Mouse (Mus musculus): ENCODE measurements around the gene Gm10197. TPM values are rescaled to one million over a fixed set of nuclear protein-coding genes. Genes with fewer than 3 reads are reported as not detected.

Gm10197 gene
- polyA plus RNA-seq, 1 experiment from 2014 or later = not detected

GRCm38 (mm10) chr19:53343174-53343881, 28.2 kb downstream of the Gm10197 start:
- Histone ChIP-seq H3K4me1 (ENCODE audit: control insufficient read depth, insufficient read depth, low read length) (peaks cover 5% of the 10 kb centered on the region; the same call in 1 of the 2 replicates), H3K9me3 (ENCODE audit: control insufficient read depth, low read depth, low read length) (no peaks in the 10 kb centered on the region)
- 82% methylated on average over 13 of the region's 13 CpGs for WGBS

DNA sequence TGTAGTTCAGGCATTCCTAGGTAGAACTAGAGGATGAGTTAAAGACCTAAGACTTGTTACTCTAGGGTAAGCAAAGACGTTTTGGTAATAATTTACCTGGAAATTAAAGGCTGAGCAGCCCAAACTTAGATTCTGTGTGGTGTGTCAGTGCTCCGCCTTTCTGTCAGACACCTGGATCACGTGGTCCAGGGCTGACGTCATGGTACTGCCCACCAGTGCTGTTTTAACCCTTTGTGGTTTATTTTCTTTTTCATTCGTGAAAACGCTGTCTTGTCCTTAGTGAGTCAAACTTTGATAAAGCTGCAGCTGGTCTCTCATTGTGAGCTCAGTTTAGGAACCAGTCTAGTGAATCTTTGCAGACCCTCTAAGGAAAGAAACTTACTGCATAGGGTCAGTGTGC, 31.1 kb downstream of the Gm10197 start:
- H3K27me3 ChIP-seq (ENCODE audit: control insufficient read depth, insufficient read depth, low read length) = no peaks in the 10 kb centered on the region
- H3K9me3 ChIP-seq (ENCODE audit: control insufficient read depth, low read depth, low read length) = no peaks in the 10 kb centered on the region
- H3K36me3 ChIP-seq (ENCODE audit: control insufficient read depth, insufficient read depth, low read length) = peaks cover 3% of the 10 kb centered on the region; the same call in 1 of the 2 replicates
- H3K4me3 ChIP-seq (ENCODE audit: low read depth, low read length) = no peak overlapping the region
- H3K27ac ChIP-seq (ENCODE audit: low read length) = no peak overlapping the region
- H3K9ac ChIP-seq (replicated peaks; ENCODE audit: low read depth, low read length) = no peak overlapping the region
- peaks cover 5% of the 10 kb centered on the region; the same call in 1 of the 2 replicates for H3K4me1 ChIP-seq (ENCODE audit: control insufficient read depth, insufficient read depth, low read length)
- no peak overlapping the region for H3K4me2 ChIP-seq (replicated peaks; ENCODE audit: low read depth, low read length)
- 23% methylated on average over 6 of the region's 6 CpGs for WGBS
- no peak for ATAC-seq (ENCODE audit: insufficient number of reproducible peaks, insufficient read depth, low FRiP score, low read depth)

More at GRCm38 (mm10) chr19:53343174-53343881, 28.2 kb downstream of the Gm10197 start:
- H3K4me2 ChIP-seq (replicated peaks; ENCODE audit: low read depth, low read length) = no peak overlapping the region
- H3K36me3 ChIP-seq (ENCODE audit: control insufficient read depth, insufficient read depth, low read length) = 0 out of 2 replicates have a peak, but pooled peaks cover 3% of the 10 kb centered on the region
- H3K27ac ChIP-seq (ENCODE audit: low read length) = no peak overlapping the region
- ATAC-seq (ENCODE audit: insufficient number of reproducible peaks, insufficient read depth, low FRiP score, low read depth) = no peak
- no peaks in the 10 kb centered on the region for H3K27me3 ChIP-seq (ENCODE audit: control insufficient read depth, insufficient read depth, low read length)
- H3K4me3 ChIP-seq (ENCODE audit: low read depth, low read length) = no peak overlapping the region
- no peak overlapping the region for H3K9ac ChIP-seq (replicated peaks; ENCODE audit: low read depth, low read length)

GRCm38 (mm10) chr19:53335241-53335640, 36.3 kb downstream of the Gm10197 start:
- no peaks in the 10 kb centered on the region for H3K27me3 ChIP-seq (ENCODE audit: control insufficient read depth, insufficient read depth, low read length)
- peaks cover 22% of the 10 kb centered on the region for H3K36me3 ChIP-seq (ENCODE audit: control insufficient read depth, insufficient read depth, low read length)
- 0 out of 2 replicates have a peak, but pooled peaks cover 7% of the 10 kb centered on the region for H3K4me1 ChIP-seq (ENCODE audit: control insufficient read depth, insufficient read depth, low read length)
- no peaks in the 10 kb centered on the region for H3K9me3 ChIP-seq (ENCODE audit: control insufficient read depth, low read depth, low read length)
- no peak overlapping the region for H3K9ac ChIP-seq (replicated peaks; ENCODE audit: low read depth, low read length)
- WGBS = 90% methylated on average over 9 of the region's 9 CpGs
- H3K4me3 ChIP-seq (ENCODE audit: low read depth, low read length) = no peak overlapping the region
- no peak for ATAC-seq (ENCODE audit: insufficient number of reproducible peaks, insufficient read depth, low FRiP score, low read depth)
- H3K27ac ChIP-seq (ENCODE audit: low read length) = no peak overlapping the region
- no peak overlapping the region for H3K4me2 ChIP-seq (replicated peaks; ENCODE audit: low read depth, low read length)

DNA sequence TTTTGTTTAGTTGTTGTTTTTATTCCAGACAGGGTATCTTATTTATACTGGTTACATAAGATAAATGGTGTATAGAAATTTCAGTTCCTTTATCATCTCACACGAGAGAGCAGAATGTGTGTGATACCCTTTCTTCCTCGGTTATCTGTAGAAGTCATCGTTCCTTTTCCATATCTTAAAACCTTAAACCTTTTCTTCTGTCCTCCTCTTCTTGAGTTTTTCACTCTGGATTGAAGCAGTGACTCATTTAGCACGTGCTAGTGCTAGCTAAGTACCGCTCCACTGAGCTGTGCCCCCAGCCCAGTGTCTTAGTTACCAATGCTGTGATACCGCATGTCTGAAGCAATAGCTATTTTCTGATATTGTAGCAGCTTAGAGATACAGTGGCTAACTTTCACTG, 37.8 kb downstream of the Gm10197 start:
- H3K9me3 ChIP-seq (ENCODE audit: control insufficient read depth, low read depth, low read length) = no peaks in the 10 kb centered on the region
- no peaks in the 10 kb centered on the region for H3K27me3 ChIP-seq (ENCODE audit: control insufficient read depth, insufficient read depth, low read length)
- H3K9ac ChIP-seq (replicated peaks; ENCODE audit: low read depth, low read length) = no peak overlapping the region
- no peak overlapping the region for H3K4me3 ChIP-seq (ENCODE audit: low read depth, low read length)
- WGBS = 90% methylated on average over 6 of the region's 6 CpGs
- 0 out of 2 replicates have a peak, but pooled peaks cover 5% of the 10 kb centered on the region for H3K4me1 ChIP-seq (ENCODE audit: control insufficient read depth, insufficient read depth, low read length)
- H3K4me2 ChIP-seq (replicated peaks; ENCODE audit: low read depth, low read length) = no peak overlapping the region
- no peak overlapping the region for H3K27ac ChIP-seq (ENCODE audit: low read length)
- H3K36me3 ChIP-seq (ENCODE audit: control insufficient read depth, insufficient read depth, low read length) = peaks cover 22% of the 10 kb centered on the region
- no peak for ATAC-seq (ENCODE audit: insufficient number of reproducible peaks, insufficient read depth, low FRiP score, low read depth)

DNA sequence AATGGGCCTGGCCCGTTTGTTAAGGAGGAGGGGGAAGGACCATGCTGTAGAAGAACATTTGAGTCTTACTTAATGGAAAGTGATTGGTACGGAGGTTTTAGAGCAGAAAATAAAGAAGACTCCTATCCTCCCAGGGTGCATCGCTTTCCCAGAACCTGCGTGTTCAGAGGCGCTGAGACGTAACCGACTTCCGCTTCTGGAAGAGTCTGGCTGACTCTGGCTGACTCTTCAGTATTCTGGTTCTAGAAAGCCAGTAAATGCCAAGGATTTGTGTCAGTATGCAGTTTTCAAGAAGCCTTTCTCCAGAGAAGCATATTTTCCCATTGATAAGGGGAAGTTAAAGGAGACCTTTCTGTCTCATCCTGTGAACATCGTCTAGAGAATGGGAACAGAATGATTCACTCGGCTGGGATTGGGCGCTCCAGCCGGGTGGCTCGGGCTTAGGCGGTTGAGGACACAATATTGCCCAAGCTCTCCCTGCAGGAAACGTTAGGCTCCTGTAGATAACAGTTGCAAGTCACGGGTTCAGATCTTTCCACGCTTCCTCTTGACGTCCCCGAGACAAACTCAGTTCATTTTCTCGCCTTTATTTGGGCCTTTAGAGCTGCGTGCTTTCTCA, 39.6 kb downstream of the Gm10197 start:
- Histone ChIP-seq H3K9ac (replicated peaks; ENCODE audit: low read depth, low read length) (no peak overlapping the region), H3K27me3 (ENCODE audit: control insufficient read depth, insufficient read depth, low read length) (no peaks in the 10 kb centered on the region)
- no peak for ATAC-seq (ENCODE audit: insufficient number of reproducible peaks, insufficient read depth, low FRiP score, low read depth)

DNA sequence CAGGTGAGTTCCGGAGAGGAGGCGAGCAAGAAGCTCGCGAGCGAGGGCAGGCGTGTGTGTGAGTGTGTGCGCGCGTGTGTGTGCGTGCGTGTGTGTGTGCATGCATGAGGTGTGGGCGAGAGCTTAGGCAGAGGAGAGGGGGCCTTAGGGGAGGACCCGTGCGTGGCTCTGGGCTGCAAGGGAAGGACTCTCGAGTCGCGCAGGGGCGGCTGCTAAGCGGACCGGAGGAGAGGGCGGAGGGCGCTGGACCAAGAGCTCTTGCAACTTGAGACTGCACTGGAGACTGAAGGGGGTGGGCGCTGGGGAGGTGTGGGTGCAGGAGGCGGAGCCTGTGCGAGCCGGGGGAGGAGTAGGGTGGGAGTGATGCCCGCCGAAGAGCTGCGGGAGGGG, 41.6 kb downstream of the Gm10197 start:
- Histone ChIP-seq H3K4me2 (replicated peaks; ENCODE audit: low read depth, low read length) (peak overlapping the region; percentile 80), H3K9me3 (ENCODE audit: control insufficient read depth, low read depth, low read length) (no peaks in the 10 kb centered on the region), H3K4me3 (ENCODE audit: low read depth, low read length) (peak overlapping the region; percentile 86), H3K36me3 (ENCODE audit: control insufficient read depth, insufficient read depth, low read length) (peaks cover 19% of the 10 kb centered on the region), H3K4me1 (ENCODE audit: control insufficient read depth, insufficient read depth, low read length) (peaks cover 14% of the 10 kb centered on the region), H3K27ac (ENCODE audit: low read length) (peak overlapping the region; percentile 68), H3K27me3 (ENCODE audit: control insufficient read depth, insufficient read depth, low read length) (no peaks in the 10 kb centered on the region), H3K9ac (replicated peaks; ENCODE audit: low read depth, low read length) (peak overlapping the region; percentile 68)
- peak; percentile 71 for ATAC-seq (ENCODE audit: insufficient number of reproducible peaks, insufficient read depth, low FRiP score, low read depth)
- under 1% methylated on average over 29 of the region's 29 CpGs for WGBS

More for the DNA sequence above, 39.6 kb downstream of the Gm10197 start:
- Histone ChIP-seq H3K4me2 (replicated peaks; ENCODE audit: low read depth, low read length) (no peak overlapping the region), H3K4me3 (ENCODE audit: low read depth, low read length) (no peak overlapping the region), H3K4me1 (ENCODE audit: control insufficient read depth, insufficient read depth, low read length) (0 out of 2 replicates have a peak, but pooled peaks cover 5% of the 10 kb centered on the region), H3K27ac (ENCODE audit: low read length) (no peak overlapping the region), H3K9me3 (ENCODE audit: control insufficient read depth, low read depth, low read length) (no peaks in the 10 kb centered on the region), H3K36me3 (ENCODE audit: control insufficient read depth, insufficient read depth, low read length) (peaks cover 19% of the 10 kb centered on the region)
- 91% methylated on average over 21 of the region's 21 CpGs for WGBS

DNA sequence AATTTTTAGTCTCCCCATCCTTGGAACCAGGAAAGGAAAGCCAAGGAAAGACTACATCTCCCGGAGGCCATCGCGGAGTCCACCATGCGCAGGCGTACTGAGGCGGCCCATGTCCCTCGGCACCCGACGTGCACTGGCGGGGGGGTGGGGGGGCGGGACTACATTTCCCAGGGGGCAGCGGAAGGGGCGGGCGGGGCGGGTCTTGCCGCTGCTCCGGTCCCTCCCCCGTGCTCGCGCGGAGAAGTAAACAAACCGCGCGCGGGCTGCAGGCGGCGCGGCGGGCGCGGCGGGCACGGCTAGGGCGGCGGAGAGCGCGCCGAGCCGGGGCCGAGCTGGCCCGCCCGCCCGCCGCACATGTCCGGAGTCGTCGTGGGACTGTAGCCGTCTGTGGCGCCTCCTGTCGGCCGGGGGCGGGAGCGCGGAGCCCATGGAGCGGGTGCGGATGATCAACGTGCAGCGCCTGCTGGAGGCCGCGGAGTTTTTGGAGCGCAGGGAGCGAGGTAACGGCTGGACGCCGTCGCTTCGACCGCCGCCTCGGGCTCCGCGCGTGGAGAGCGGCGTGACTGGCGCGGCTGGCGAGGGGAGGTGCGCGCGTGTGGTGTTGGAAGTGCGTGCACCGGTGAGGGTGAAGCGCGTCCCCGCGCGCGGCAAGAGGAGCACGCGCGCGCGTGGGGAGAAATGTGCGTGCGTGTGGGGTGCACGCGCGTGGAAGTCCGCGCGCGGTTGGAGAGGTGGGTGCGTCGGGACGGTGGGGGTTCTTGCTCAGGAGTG, 42.2 kb downstream of the Gm10197 start:
- Histone ChIP-seq H3K27ac (ENCODE audit: low read length) (peak overlapping the region; percentile 68), H3K9ac (replicated peaks; ENCODE audit: low read depth, low read length) (peak overlapping the region; percentile 68), H3K27me3 (ENCODE audit: control insufficient read depth, insufficient read depth, low read length) (no peaks in the 10 kb centered on the region), H3K36me3 (ENCODE audit: control insufficient read depth, insufficient read depth, low read length) (peaks cover 19% of the 10 kb centered on the region), H3K4me1 (ENCODE audit: control insufficient read depth, insufficient read depth, low read length) (peaks cover 16% of the 10 kb centered on the region), H3K9me3 (ENCODE audit: control insufficient read depth, low read depth, low read length) (no peaks in the 10 kb centered on the region), H3K4me3 (ENCODE audit: low read depth, low read length) (peak overlapping the region; percentile 86), H3K4me2 (replicated peaks; ENCODE audit: low read depth, low read length) (peak overlapping the region; percentile 80)
- peak; percentile 85 for ATAC-seq (ENCODE audit: insufficient number of reproducible peaks, insufficient read depth, low FRiP score, low read depth)
- WGBS = under 1% methylated on average over 98 of the region's 106 CpGs

GRCm38 (mm10) chr19:53328116-53328515, 43.5 kb downstream of the Gm10197 start:
- H3K4me3 ChIP-seq (ENCODE audit: low read depth, low read length) = no peak overlapping the region
- no peaks in the 10 kb centered on the region for H3K27me3 ChIP-seq (ENCODE audit: control insufficient read depth, insufficient read depth, low read length)
- H3K36me3 ChIP-seq (ENCODE audit: control insufficient read depth, insufficient read depth, low read length) = peaks cover 10% of the 10 kb centered on the region; the same call in 1 of the 2 replicates
- H3K9me3 ChIP-seq (ENCODE audit: control insufficient read depth, low read depth, low read length) = no peaks in the 10 kb centered on the region
- no peak overlapping the region for H3K4me2 ChIP-seq (replicated peaks; ENCODE audit: low read depth, low read length)
- H3K9ac ChIP-seq (replicated peaks; ENCODE audit: low read depth, low read length) = no peak overlapping the region
- no peak overlapping the region for H3K27ac ChIP-seq (ENCODE audit: low read length)
- peaks cover 16% of the 10 kb centered on the region for H3K4me1 ChIP-seq (ENCODE audit: control insufficient read depth, insufficient read depth, low read length)
- ATAC-seq (ENCODE audit: insufficient number of reproducible peaks, insufficient read depth, low FRiP score, low read depth) = no peak
- 73% methylated on average over 9 of the region's 9 CpGs for WGBS
